Mouse (Mus musculus): ENCODE measurements at regions not wholly inside any gene's neighbourhood (a gene's known extent, or its start where the extent isn't known, plus 50 kb on each side); places are given as distances from the start of the nearest gene placed in this dataset.

DNA sequence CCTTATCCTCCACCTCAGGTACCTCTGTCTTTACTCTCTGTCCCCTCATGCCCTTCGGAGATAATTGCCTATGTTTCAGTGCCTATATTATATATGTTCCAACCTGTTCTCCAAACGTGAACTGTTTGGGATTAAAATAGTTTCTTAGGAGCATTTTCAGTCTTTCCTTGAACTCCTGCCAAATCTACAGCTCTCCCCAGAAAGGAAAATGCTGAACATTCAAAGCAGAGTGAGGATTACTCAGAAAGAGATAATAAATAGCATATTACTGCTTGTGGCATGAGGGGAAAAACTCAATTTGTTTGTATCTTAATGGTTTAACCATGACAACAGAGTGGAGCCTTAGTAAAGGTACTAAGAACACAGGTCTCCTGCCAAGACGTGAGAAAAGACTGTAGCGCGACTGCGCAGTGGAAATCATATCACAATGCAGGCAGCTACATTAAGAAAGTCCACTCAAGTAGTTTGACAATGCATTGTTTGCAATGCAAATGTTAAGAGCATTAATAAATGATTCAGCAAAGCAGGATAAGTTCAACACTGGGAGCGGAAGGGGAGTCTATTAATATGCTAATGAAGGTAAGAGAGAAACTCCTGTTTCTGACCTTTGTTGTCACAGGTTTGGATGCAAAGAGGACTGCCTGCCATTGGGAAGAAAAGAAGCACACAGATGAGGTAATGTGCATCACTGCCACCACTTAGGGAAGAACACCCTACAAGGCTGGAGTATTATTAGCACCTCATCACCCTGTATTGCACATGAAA is 406.8 kb upstream of the Adamts9 start:
- in situ Hi-C loops (cut with MboI; ENCODE audit: low pct_ligation_motif_present, low pct_unique_long_range_greater_than_20kb, low sequenced_read_pairs) (no loop called here), dilution Hi-C loops (cut with MboI; ENCODE audit: extremely low pct_ligation_motif_present, extremely low pct_unique_long_range_greater_than_20kb, low sequenced_read_pairs) (no loop called here)
- H3K4me3 ChIP-seq (replicated peaks in 1 of 3; ENCODE audit: low read depth in 2 of 3, low read length in 2 of 3, poor library complexity in 1 of 3): no peak overlapping the region

DNA sequence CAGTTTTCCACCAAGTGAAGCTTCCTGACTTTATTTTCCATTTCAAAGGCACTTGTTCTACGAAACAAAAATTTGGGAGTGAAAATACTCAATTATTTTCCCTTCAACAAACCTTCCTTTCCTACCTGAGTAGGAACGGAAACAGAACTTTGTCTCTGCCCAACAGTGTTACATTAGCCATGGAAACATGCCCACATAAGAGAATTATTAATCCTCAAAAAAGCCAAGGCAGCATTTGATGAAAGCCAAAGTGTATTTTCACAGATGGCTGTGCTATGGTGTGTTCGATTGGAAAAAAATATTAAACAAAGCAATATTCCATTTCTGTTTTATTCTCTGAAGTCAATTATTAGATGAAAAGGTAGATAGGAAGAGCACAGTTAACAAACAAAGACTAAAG is 404.8 kb upstream of the Adamts9 start:
- Histone ChIP-seq H3K27me3 (replicated peaks) (no peaks in the 10 kb centered on the region), H3K27ac (ENCODE audit: insufficient read depth, low read depth) (no peak overlapping the region), H3K36me3 (replicated peaks in 1 of 2; ENCODE audit: control insufficient read depth in 1 of 2, insufficient read depth in 1 of 2, low read length in 1 of 2) (no peaks in the 10 kb centered on the region), H3K4me3 (replicated peaks in 1 of 3; ENCODE audit: low read depth in 2 of 3, low read length in 2 of 3, poor library complexity in 1 of 3) (no peak overlapping the region), H3K4me2 (ENCODE audit: insufficient read depth, low read depth, poor library complexity, severe bottlenecking) (no peak overlapping the region), H3K9me3 (replicated peaks; ENCODE audit: low read length) (peaks cover 59% of the 10 kb centered on the region), H3K79me2 (replicated peaks; ENCODE audit: control insufficient read depth, extremely low read depth, insufficient read depth, poor library complexity, severe bottlenecking) (no peaks in the 10 kb centered on the region), H3K9ac (ENCODE audit: insufficient read depth, low read depth) (no peak overlapping the region), H3K4me1 (ENCODE audit: control insufficient read depth in 1 of 2, insufficient read depth in 2 of 2) (no peaks in the 10 kb centered on the region)
- dilution Hi-C loops (cut with MboI; ENCODE audit: extremely low pct_ligation_motif_present, extremely low pct_unique_long_range_greater_than_20kb, low sequenced_read_pairs): no loop called here
- TF ChIP-seq ZMIZ1 (IDR thresholded peaks at IDR 0.05; ENCODE audit: low read depth, low read length) (no peak), RAD21 (IDR thresholded peaks at IDR 0.05; ENCODE audit: low read depth, low read length) (no peak), USF2 (conservative IDR thresholded peaks at IDR 0.05; ENCODE audit: low read depth, low read length) (no peak), PAX5 (IDR thresholded peaks at IDR 0.05; ENCODE audit: low read length) (no peak), SMC3 (IDR thresholded peaks at IDR 0.05; ENCODE audit: low read depth, low read length) (no peak)
- in situ Hi-C loops (cut with MboI; ENCODE audit: low pct_ligation_motif_present, low pct_unique_long_range_greater_than_20kb, low sequenced_read_pairs): no loop called here
- no peak for DNase-seq (ENCODE audit: extremely low read depth)

More for the DNA sequence above, 406.8 kb upstream of the Adamts9 start:
- no peaks in the 10 kb centered on the region for H3K36me3 ChIP-seq (replicated peaks in 1 of 2; ENCODE audit: control insufficient read depth in 1 of 2, insufficient read depth in 1 of 2, low read length in 1 of 2)
- no peaks in the 10 kb centered on the region for H3K27me3 ChIP-seq (replicated peaks)
- no peak overlapping the region for H3K27ac ChIP-seq (ENCODE audit: insufficient read depth, low read depth)
- TF ChIP-seq CTCF (conservative IDR thresholded peaks at IDR 0.05 in 1 of 2, IDR thresholded peaks at IDR 0.05 in 1 of 2; ENCODE audit: low read depth in 2 of 2, low read length in 2 of 2) (no peak), EP300 (IDR thresholded peaks at IDR 0.05; ENCODE audit: low read length) (no peak), PAX5 (IDR thresholded peaks at IDR 0.05; ENCODE audit: low read length) (no peak), MYC (IDR thresholded peaks at IDR 0.05; ENCODE audit: low read depth, low read length) (no peak), USF1 (IDR thresholded peaks at IDR 0.05; ENCODE audit: low read depth, low read length) (no peak), TBP (conservative IDR thresholded peaks at IDR 0.05; ENCODE audit: low read depth, low read length) (no peak), JUN (IDR thresholded peaks at IDR 0.05; ENCODE audit: insufficient read depth, low read depth, low read length) (no peak), POLR2AphosphoS2 (IDR thresholded peaks at IDR 0.05; ENCODE audit: low read depth, low read length) (no peak), SIN3A (IDR thresholded peaks at IDR 0.05; ENCODE audit: low read length) (no peak), IRF4 (IDR thresholded peaks at IDR 0.05; ENCODE audit: low read depth, low read length) (no peak), ZNF384 (IDR thresholded peaks at IDR 0.05; ENCODE audit: low read depth, low read length) (no peak), NRF1 (IDR thresholded peaks at IDR 0.05; ENCODE audit: low read depth, low read length) (no peak), E2F4 (IDR thresholded peaks at IDR 0.05; ENCODE audit: insufficient replicate concordance, low read depth, low read length) (no peak), ZMIZ1 (IDR thresholded peaks at IDR 0.05; ENCODE audit: low read depth, low read length) (no peak), UBTF (IDR thresholded peaks at IDR 0.05; ENCODE audit: low read depth, low read length) (no peak)
- no peak overlapping the region for H3K9ac ChIP-seq (ENCODE audit: insufficient read depth, low read depth)
- no peaks in the 10 kb centered on the region for H3K4me1 ChIP-seq (ENCODE audit: control insufficient read depth in 1 of 2, insufficient read depth in 2 of 2)
- H3K4me2 ChIP-seq (ENCODE audit: insufficient read depth, low read depth, poor library complexity, severe bottlenecking): no peak overlapping the region
- H3K9me3 ChIP-seq (replicated peaks; ENCODE audit: low read length): peaks cover 64% of the 10 kb centered on the region
- no peak for DNase-seq (ENCODE audit: extremely low read depth)
- H3K79me2 ChIP-seq (replicated peaks; ENCODE audit: control insufficient read depth, extremely low read depth, insufficient read depth, poor library complexity, severe bottlenecking): no peaks in the 10 kb centered on the region
